Mouse (Mus musculus): ENCODE measurements around the gene Sntg2.

GRCm38 (mm10) chr12:30168491-30168890 is 204.7 kb downstream of the Sntg2 start:
- TF ChIP-seq CTCF (IDR thresholded peaks at IDR 0.05; ENCODE audit: extremely low read depth, insufficient read depth, low read length) (no peak), POLR2A (IDR thresholded peaks at IDR 0.05; ENCODE audit: extremely low read depth, insufficient read depth, low read length) (no peak)

All from cortical plate, adult 2 months (tissue).